Mouse (Mus musculus) forebrain, embryonic 14.5 days (tissue): ENCODE measurements around the gene Lcn11. TPM values are rescaled to one million over a fixed set of nuclear protein-coding genes. Genes with fewer than 3 reads are reported as not detected.
"Not testable (repeated sequence)": the region's sequence is repeated elsewhere in the genome, so short reads cannot be mapped to it uniquely, and the experiment has no call there.

ENCODE experiments used
- ATAC-seq: fragments of 200-750 bp; cut with Nextera tagmentation; 2 replicates; pipeline ENCODE4 v1.8.0; 2017; ENCODE audit warnings: mild to moderate bottlenecking, moderate library complexity
- DNase-seq: peaks from one replicate; pipeline ENCODE4 v3.0.0-alpha.2; 2015; ENCODE audit warnings: low spot score
- H3K27ac ChIP-seq: fragments of 300-500 bp; sonication (generic); 2 replicates; pipeline ENCODE4 v1.5.1; 2014; ENCODE audit warnings: low read depth, mild to moderate bottlenecking, control low read depth, low read length, moderate library complexity
- H3K27me3 ChIP-seq: fragments of 300-500 bp; sonication (generic); replicated peaks from 2 replicates; pipeline ENCODE4 v1.6.1; 2014; ENCODE audit warnings: low read length, control low read depth, mixed read lengths; ENCODE audit not compliant: control insufficient read depth, insufficient read depth
- H3K36me3 ChIP-seq: fragments of 300-500 bp; sonication (generic); 2 replicates; pipeline ENCODE4 v1.6.1; 2014; ENCODE audit warnings: low read length, control low read depth; ENCODE audit not compliant: control insufficient read depth, insufficient read depth
- H3K4me1 ChIP-seq: fragments of 300-500 bp; sonication (generic); 2 replicates; pipeline ENCODE4 v1.6.1; 2014; ENCODE audit warnings: antibody characterized with exemption, low read length, control low read depth; ENCODE audit not compliant: control insufficient read depth, insufficient read depth
- H3K4me2 ChIP-seq: fragments of 300-500 bp; sonication (generic); 2 replicates; pipeline ENCODE4 v1.6.1; 2014; ENCODE audit warnings: mild to moderate bottlenecking, control low read depth, low read length
- H3K4me3 ChIP-seq: fragments of 300-500 bp; sonication (generic); 2 replicates; pipeline ENCODE4 v1.5.1; 2014; ENCODE audit warnings: low read depth, low read length, control low read depth
- H3K9ac ChIP-seq: fragments of 300-500 bp; sonication (generic); 2 replicates; pipeline ENCODE4 v1.6.1; 2014; ENCODE audit warnings: mild to moderate bottlenecking, low read length, control low read depth, moderate library complexity
- H3K9me3 ChIP-seq: fragments of 300-500 bp; sonication (generic); replicated peaks from 2 replicates; pipeline ENCODE4 v1.6.1; 2016; ENCODE audit warnings: low read length, control low read depth, mixed read lengths; ENCODE audit not compliant: control insufficient read depth
- WGBS: fragments of 180-500 bp; shearing (Covaris S2); extraction: QIAGEN DNeasy Blood & Tissue Kit; methylation state at CpG from one replicate; pipeline ENCODE4 v1.1.7; 2014; 5-methylcytosine and 5-hydroxymethylcytosine counted together
- polyA plus RNA-seq: library from polyadenylated mRNA; unstranded; fragments of >200 nt; fragmentation: Nextera tagmentation; extraction: Ambion mirVana; gene quantifications from 2 replicates; pipeline ENCODE4 v1.2.1, GENCODE M21; 2014

Lcn11 gene
- polyA plus RNA-seq: not detected in 2 replicates

DNA sequence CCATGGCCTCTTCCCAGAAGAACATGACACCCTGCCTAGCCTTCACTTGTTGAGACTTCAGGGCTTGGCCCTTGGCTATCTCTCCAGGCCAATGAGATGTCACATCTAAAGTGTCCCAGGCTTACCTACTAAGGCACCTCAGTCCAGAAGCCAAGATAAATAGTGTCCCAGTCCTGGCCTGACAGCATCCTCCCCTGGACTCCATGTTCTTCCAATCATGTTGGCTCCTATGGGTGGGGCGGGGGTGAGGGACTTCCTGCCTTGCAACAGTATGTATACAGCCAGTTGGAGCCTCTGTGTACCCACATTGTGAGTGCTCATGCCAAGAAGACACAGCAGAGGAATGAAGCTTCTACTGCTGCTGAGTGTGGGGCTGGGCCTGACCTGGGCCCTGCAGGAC lies at the start of gene Lcn11:
TSS of gene Lcn11 (plus strand) at position 301 of the 400 bp plus-strand sequence.
- Histone ChIP-seq H3K36me3 (no peaks in the 10 kb centered on the region), H3K4me3 (no peak within 1 kb of the TSS), H3K9ac (no peak within 1 kb of the TSS), H3K27me3 (no peaks in the 10 kb centered on the region), H3K4me1 (no peaks in the 10 kb centered on the region), H3K9me3 (no peaks in the 10 kb centered on the region), H3K27ac (no peak within 1 kb of the TSS), H3K4me2 (no peak within 1 kb of the TSS)
- WGBS: 92% methylated on average over 1 of the region's 1 CpGs
- DNase-seq (no peak), ATAC-seq (no peak)

DNA sequence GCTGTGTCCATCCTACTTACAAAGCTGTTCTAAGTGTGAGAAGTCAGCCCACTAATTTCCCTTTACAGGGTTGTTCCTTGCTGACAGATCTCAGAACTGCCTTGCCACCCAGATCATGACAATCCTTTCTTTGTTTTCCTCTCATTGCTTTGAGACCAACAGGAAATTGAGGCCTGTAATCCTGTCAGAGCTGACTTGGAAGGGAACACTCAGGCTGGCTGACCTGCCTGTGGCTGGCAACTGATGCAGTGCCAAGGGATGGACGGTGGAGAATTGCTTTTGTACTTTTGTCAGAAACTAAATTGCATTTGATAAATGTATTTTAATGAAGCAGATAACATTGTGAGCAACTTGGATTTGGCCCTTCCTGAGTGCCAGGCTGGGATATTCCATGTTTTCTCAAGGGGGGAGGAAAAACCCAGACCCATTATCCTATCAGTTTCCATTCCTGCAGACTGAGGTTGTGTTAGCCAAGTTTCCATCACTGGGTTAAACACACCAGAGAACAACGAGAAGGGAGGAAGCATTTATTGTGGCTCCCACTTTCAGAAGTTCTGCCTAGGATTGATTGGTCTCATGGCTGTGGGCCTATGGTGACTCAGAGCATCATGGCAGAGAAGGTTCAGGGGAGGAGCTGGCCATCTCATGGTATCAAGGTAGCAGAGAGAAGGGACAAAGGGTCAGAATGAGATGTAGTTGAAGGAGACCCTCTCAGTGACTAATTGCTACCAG lies 43.5 kb upstream of the Lcn11 start:
- 77% methylated on average over 2 of the region's 2 CpGs for WGBS
- Histone ChIP-seq H3K27me3 (no peaks in the 10 kb centered on the region), H3K36me3 (no peaks in the 10 kb centered on the region), H3K4me3 (no peak overlapping the region), H3K9me3 (no peaks in the 10 kb centered on the region), H3K27ac (no peak overlapping the region), H3K9ac (no peak overlapping the region), H3K4me1 (no peaks in the 10 kb centered on the region), H3K4me2 (no peak overlapping the region)
- DNase-seq (no peak), ATAC-seq (no peak)

DNA sequence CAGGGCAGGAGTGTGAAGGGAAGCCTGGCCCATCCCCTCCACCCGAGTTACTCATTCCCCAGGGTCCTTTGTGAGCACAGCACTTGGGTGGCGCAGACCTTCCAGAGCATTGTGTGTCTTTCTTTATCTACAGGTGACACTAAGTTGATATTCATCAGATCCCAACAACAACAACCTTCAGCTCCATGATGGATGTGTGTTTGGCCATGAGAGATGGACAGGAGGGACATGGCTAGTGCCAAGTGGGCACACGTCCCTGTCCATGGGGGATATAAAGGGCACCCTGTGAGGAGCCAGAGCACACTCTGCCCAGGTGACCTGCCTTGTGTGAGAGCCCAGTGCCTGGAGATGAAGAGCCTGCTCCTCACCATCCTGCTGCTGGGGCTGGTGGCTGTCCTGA lies 40.1 kb upstream of the Lcn11 start, which contains the start of gene Obp2b:
TSS of gene Obp2b (plus strand) at position 301 of the 400 bp plus-strand sequence.
- H3K4me1 ChIP-seq, ATAC-seq, H3K4me2 ChIP-seq, H3K4me3 ChIP-seq, H3K9ac ChIP-seq, H3K27ac ChIP-seq, H3K9me3 ChIP-seq, DNase-seq, H3K27me3 ChIP-seq, H3K36me3 ChIP-seq: not testable (repeated sequence)
- WGBS: 86% methylated on average over 3 of the region's 3 CpGs

DNA sequence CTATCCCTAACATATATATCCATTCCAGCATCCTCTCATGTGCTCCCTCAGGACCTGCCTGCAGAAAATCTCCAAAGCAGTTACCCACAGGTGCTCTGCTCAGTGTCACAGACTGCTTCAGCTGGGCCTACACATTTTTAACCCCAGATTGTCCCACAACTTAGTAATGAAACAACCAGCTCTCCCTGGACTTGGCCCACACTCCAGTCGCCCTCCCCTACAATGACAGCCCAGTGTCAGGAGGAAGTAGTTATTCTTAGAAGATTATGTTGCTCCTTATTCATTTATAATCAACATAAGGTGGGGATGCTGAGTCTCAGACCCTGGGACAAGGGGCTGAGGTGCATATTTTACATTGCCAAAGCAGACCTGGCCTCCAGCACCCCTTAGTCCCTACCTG lies 35.1 kb upstream of the Lcn11 start:
- DNase-seq (no peak), ATAC-seq (no peak)
- WGBS: 75% methylated on average over 1 of the region's 1 CpGs
- H3K27ac ChIP-seq: no peak overlapping the region
- no peak overlapping the region for H3K4me2 ChIP-seq
- no peaks in the 10 kb centered on the region for H3K4me1 ChIP-seq
- no peaks in the 10 kb centered on the region for H3K9me3 ChIP-seq
- no peaks in the 10 kb centered on the region for H3K36me3 ChIP-seq
- H3K4me3 ChIP-seq: no peak overlapping the region
- H3K27me3 ChIP-seq: no peaks in the 10 kb centered on the region
- H3K9ac ChIP-seq: no peak overlapping the region

DNA sequence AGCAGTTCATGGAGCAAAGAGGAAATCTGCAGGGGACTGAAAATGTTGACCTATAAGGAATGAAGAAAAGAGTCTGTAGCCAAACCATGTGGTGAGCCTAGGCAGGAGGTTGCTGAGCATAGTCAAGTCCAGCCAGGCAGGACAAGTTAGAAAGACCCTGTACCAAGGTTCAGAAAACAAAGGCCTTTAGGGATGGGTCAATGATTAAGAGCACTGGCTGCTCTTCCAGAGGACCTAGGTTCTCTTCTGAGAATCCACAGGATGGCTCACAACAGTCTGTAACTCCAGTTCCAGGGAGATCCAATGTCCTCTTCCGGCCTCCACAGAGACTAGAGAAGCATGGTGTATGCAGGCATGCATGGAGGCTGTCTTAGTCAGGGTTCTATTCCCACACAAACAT lies 22.6 kb upstream of the Lcn11 start:
- no peak overlapping the region for H3K4me3 ChIP-seq
- 96% methylated on average over 1 of the region's 1 CpGs for WGBS

DNA sequence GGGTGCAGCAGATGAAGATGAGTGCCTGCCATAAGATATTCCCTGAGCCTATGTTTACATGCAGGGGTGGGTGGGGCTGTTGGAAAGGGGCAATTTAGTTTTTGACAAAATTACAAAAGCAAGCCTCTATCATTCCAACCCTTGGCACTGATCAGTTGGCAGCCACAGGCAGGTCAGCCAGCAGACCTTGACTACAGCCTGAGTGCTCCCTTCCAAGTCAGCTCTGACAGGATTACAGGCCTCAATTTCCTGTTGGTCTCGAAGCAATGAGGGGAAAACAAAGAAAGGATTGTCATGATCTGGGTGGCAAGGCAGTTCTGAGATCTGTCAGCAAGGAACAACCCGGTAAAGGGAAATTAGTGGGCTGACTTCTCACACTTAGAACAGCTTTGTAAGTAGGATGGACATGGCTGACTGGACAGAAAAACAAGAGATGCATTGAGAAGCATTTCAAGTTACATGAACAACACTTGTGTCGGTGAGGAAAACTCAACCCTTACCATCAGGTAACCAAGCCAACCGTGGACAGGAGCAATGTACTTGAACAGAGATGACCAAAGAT lies 18.7 kb upstream of the Lcn11 start:
- Histone ChIP-seq H3K4me1 (no peaks in the 10 kb centered on the region), H3K9ac (no peak overlapping the region), H3K4me3 (no peak overlapping the region), H3K9me3 (no peaks in the 10 kb centered on the region), H3K27ac (no peak overlapping the region), H3K36me3 (no peaks in the 10 kb centered on the region), H3K4me2 (no peak overlapping the region), H3K27me3 (no peaks in the 10 kb centered on the region)
- 52% methylated on average over 4 of the region's 4 CpGs for WGBS
- ATAC-seq (no peak), DNase-seq (no peak)

More for the DNA sequence above, 22.6 kb upstream of the Lcn11 start:
- no peaks in the 10 kb centered on the region for H3K4me1 ChIP-seq
- ATAC-seq: no peak
- H3K9ac ChIP-seq: no peak overlapping the region
- H3K27ac ChIP-seq: no peak overlapping the region
- DNase-seq: no peak
- H3K27me3 ChIP-seq: no peaks in the 10 kb centered on the region
- H3K36me3 ChIP-seq: no peaks in the 10 kb centered on the region
- H3K9me3 ChIP-seq: no peaks in the 10 kb centered on the region
- no peak overlapping the region for H3K4me2 ChIP-seq

DNA sequence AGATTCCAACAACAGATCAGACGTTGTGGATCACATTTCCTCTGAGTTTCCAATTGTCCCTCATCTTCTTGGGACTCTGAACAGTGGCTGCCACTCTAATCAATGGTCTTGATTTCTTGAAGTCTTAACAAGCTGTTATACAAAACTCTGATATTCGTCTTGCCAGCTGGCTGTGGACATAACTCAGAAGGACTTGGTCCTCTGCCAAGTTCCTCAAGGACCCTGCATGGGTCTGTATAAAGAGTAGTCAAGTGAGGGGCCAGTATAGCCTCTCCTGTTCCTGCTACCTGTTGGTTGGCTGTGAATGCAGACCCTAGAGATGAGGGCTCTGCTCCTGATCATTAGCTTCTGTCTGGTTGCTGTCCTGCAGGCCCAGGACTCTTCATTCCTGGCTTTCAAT lies 11.5 kb upstream of the Lcn11 start, which contains the start of gene Lcn3:
TSS of gene Lcn3 (plus strand) at position 301 of the 400 bp plus-strand sequence.
- ATAC-seq (no peak), DNase-seq (no peak)
- no peak within 1 kb of the TSS for H3K4me3 ChIP-seq
- H3K27ac ChIP-seq: no peak within 1 kb of the TSS
- H3K36me3 ChIP-seq: no peaks in the 10 kb centered on the region
- no peak within 1 kb of the TSS for H3K9ac ChIP-seq
- no peaks in the 10 kb centered on the region for H3K4me1 ChIP-seq
- no peaks in the 10 kb centered on the region for H3K27me3 ChIP-seq
- WGBS: 46% methylated on average over 2 of the region's 2 CpGs
- H3K9me3 ChIP-seq: no peaks in the 10 kb centered on the region
- no peak within 1 kb of the TSS for H3K4me2 ChIP-seq

DNA sequence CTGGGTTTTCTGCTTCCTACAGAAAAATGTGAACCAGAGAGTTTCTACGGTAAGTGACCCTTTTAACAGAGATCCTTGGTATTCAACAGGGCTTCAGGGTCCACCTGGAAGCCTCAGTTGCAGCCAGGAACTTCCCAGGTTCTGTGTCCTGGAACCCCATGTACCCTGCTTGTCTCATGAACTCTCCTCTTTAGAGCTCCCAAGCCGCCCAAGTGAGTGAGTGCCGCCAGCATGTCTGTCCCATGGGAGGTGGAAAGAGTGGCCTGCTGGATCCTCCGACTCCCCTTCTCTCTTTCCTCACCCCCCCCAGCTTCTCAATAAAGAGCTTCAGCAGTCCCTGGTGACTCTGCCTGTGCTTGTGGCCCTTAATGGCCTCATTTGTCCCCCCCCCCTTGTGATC lies 9.1 kb upstream of the Lcn11 start:
- Histone ChIP-seq H3K4me3 (no peak overlapping the region), H3K36me3 (no peaks in the 10 kb centered on the region), H3K9ac (no peak overlapping the region), H3K27me3 (no peaks in the 10 kb centered on the region), H3K9me3 (no peaks in the 10 kb centered on the region), H3K4me1 (no peaks in the 10 kb centered on the region), H3K27ac (no peak overlapping the region), H3K4me2 (no peak overlapping the region)
- WGBS: 85% methylated on average over 4 of the region's 4 CpGs
- no peak for ATAC-seq
- no peak for DNase-seq

DNA sequence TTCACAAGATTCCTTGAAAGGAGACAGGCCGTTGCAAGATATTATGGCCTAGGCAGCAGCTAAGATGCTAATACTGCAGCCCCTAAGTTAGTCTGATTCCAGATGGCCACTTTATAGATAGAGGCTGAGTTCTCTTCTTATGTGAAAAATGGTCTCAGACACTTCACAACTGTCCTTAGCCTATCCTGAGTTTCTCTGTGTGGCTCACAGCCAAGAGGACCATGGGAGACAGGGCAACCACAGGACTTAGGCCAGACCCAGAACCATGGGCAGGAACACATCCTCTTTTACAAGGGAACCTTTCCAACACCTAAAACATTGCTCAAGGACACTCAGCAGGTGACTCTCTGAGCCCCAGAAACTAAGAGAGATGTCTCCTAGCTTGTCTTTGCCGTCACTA lies 3.3 kb upstream of the Lcn11 start:
- H3K9me3 ChIP-seq: no peaks in the 10 kb centered on the region
- 75% methylated on average over 2 of the region's 2 CpGs for whole genome bisulfite sequencing
- H3K4me1 ChIP-seq: no peaks in the 10 kb centered on the region
- H3K4me2 ChIP-seq: no peak overlapping the region
- no peak for DNase-seq
- no peak for ATAC-seq
- no peak overlapping the region for H3K27ac ChIP-seq
- H3K27me3 ChIP-seq: no peaks in the 10 kb centered on the region
- H3K9ac ChIP-seq: no peak overlapping the region
- H3K36me3 ChIP-seq: no peaks in the 10 kb centered on the region
- H3K4me3 ChIP-seq: no peak overlapping the region
